Mouse (Mus musculus) right cerebral cortex, postnatal 10 days (tissue): ENCODE measurements at regions not wholly inside any gene's neighbourhood (a gene's known extent, or its start where the extent isn't known, plus 50 kb on each side); places are given as distances from the start of the nearest gene placed in this dataset.

Source experiments
- DNase-seq, 2 experiments: peaks; one replicate each; pipeline ENCODE4 v3.0.0; 2021; ENCODE audit warnings: low spot score in 2 of 2

DNA sequence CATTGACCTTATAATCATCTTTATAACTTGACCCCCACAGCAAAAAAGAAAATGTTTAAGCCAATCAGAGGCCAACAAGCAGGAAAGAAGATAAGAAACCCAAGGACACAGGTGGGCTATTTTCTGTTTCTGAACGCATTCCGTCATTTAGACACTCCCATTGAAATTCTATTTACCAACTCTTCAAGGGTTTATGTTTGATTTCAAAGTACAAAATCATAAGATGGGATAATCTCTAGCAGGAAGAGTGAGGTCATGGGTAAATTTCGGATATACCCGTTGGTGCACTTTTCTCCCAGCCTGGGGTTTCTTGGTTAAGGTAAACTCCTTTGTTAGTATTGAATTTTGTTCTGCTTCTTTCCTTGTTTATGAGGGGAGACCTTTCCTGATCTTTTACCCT, 230.9 kb upstream of the Dcn start:
- DNase-seq = no peak

DNA sequence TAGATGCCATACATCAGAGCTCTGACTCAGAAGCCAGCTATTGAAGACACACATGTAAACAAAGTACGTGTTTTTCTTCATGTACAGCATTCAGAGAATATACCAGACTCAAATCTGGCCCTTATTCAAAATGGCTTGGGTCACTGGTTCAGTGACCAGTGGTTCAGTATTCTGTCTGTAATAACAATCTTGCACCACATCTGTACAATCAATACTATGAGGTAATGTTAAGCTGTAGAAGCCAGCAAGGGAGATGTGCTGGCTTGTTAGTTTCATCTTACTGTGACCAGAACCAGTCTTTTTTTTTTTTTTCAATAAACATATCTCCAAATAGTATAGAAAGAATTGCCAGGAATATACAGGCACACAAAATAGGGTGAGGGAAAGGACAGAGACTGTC, 229.6 kb upstream of the Dcn start:
- no peak for DNase-seq

DNA sequence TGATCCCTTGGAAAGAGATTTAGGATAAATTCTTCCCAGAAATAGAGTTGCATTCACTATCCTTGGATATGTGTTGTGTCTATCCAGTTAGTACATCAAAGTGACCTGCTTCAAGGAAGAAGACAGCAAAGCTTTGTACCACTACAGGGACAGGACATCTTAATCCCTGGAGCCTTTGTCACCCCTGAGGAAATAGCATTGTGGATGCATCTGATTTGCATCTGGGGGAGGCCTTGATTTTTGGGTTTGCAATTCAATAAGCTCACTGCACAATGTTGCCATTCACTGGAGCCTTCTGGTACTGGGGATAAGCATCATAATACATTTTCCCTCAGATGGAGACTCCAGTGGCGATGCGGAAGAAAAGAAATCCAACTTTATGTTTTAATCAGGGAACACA, 229.2 kb upstream of the Dcn start:
- no peak for DNase-seq

DNA sequence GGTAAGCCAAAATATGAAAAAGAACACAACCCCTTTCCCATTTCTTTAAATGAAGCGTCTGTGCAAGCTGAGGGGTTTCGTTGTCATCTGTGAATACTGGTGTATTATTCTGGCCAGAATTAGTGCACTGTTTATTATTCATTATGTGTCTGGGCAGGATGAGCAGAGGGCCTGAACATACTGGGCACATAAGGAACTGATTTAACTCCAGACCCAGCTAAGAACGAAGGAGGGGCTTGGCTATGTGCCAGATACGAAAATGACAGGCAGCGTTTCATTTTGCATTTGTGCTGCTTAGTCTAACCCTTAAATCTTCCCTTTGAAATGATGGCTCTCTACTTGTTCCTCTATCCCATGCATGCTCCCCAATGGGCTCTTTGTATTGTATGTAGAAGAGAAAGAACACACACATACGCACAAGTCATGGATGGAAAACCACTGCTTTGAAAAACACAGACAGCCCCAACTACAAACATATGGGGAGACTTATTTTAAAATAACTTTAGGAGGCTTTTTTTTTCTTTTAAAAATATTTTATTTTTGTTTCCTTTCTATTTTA, 213.4 kb upstream of the Dcn start:
- peak; percentile 52 to 60 for DNase-seq

DNA sequence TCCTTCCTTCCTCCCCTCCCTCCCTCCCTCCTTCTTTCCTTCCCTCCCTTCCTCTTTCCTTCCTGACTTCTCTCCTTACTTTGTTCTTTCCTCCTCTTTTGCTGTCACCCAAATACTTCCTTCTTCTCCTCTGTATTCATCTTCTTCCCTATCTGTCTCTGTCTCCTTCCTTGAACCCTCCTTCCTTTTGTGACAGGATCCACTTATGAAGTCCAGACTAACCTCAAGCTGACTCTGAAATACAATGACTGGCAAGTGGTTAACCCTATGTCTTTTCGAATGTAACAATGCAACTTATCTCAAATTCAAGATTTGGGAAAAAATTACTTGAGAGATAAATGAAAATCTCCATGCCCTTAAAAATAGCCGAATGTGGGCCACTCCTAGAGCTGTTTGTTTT, 197.0 kb upstream of the Dcn start:
- DNase-seq = no peak

DNA sequence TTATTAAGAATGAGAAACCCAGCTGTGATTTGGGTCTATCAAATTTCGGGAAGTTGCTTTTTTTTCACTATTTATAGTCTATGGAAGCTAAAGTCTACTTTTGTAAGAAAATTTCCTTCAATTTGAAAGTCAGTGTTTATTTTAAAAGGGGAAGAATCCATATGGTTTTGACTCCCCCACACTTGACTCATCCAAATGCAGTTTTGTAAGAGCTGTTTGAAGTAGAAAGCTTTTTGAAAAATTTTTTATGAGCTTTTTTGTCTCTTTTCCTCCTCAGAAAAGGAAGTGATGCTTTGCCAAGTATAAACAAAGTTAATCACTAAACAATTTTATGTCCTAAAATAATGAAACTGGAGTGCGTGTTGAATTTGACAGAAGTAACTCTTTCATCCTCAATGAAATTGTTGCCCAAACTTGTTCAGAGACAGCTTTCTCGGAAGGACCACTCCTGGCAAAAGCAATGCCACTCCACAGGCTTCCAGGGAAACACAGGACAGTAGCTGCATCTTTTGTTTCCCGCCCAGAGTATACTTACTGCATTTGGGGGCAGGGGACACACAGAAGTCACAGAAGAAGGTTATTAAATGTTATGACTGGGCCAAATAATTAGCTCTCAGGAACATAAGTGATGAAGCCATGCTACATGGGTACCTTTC, 196.4 kb upstream of the Dcn start:
- DNase-seq = no peak

DNA sequence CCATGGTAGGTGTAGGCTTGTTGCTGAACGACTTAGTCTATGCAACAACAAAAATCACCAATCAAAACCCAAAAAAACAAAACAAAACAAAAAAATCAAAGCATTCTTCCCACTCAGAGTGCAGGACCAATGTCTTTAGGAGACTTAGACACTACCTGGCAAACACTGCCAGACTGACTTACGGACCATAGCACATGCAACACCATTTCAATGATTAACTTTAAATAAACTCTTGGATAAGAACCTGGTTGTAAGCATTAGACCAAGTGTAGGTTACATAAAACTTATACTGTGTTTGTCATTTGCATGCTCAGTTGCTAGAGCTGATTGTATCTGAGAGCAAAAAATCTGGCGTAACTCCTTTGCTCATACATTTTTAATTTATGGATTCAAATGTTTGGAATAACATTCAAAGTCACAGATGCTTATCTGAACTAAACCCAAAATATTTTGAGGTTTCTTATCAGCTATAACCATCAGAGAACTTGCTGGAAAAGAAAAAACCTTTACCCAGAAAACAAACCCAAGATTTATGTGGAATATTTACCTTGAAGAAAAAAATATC, 174.5 kb upstream of the Dcn start:
- DNase-seq = no peak

DNA sequence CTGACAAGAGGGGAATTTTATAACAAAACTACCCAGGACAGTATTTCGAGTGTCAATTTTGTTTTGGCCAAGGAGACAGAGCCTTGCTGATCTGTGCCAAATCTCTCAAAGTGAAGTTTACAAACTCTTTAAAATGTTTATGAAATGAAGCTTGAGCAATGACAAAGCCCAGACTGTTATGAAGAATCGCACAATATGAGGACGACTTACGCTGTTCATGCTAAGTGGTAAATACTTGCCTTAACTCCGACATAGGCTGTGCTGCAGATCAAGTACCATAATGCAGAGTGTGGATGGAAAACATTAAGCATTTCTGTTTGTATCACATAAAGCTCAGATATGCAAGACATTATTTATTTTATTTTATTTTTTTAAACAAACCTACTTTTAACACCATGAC, 169.8 kb upstream of the Dcn start:
- DNase-seq = no peak

DNA sequence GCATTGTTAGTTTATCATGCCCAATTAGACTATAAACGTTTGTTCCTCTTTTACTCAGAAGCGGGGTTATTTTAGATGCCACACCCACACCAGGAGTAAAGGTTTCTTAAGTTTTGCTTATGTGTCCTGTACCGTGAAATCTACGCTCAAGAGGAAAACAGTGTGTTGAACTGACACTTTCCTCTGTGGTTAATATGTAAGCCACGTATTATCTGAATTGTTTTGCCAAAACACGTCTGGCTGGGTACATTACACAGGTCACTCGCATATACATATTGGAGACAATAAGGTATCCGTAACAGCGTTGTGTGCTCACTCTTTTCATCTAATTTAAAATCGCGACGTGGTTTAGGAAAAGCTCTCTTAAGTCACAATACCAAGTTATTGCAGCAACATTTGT, 166.9 kb upstream of the Dcn start:
- DNase-seq = no peak

DNA sequence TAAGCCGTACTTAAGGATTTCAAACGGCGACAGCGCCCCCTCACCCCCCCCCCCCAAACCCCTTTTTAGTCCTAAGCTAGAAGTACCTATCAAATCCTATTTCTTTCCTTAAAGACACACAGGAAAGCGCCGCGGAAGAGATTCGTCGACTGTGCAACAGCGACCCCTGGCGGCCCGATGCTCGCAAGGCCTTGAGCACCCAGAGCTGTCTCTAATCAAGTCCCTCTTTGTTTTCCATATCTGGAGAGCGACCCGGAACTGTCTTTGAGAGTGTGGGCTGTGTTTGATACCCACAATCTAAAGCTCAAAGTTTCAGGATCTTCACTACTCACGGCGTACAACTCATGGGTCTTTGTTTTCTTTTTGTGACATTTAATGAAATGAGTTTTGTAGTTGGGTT, 166.4 kb upstream of the Dcn start:
- DNase-seq = peak; percentile 96 to 97

DNA sequence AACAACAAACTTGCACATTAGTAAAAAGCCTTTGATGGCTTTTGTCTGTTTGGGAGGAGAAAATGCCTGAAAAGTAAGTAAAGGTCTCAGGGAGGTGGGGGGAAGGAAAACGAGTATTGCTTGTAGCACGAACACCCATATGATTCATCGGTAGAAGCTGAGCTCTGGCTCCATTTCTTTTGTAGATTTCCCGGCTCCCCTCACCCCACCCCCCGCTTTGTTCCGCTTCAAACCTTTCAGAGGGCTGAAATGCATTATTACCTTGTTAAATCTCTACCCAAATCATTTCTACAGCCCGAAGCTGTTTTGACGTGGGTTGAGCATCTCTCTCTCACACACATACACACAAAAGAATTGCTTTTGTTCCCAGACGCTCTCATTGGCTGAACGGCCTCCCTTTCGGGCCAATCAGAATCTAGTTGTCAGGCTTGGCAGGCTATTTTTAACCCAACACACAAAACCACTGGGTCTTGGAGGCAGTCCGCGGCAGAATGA, 166.0 kb upstream of the Dcn start:
- DNase-seq = peak; percentile 94 to 97

DNA sequence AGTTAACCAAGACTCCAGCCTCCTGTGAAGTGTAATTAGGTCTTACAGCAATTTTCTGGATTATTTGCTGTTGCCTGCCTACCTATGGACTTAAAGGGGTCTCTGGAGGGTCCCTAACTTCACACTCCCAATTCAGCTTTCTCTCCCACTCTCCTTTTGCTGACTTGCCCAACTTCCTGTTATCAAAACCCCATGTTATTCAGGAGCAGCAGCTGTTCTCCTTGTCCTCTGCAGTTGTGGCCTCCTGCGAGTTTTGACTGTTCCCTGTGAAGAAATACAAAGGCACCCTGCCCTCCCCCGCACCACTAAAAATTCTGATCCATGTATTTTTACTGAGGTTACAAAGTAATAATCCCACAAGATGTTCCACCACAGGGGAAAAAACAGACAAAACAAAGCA, 146.8 kb upstream of the Dcn start:
- DNase-seq = no peak

DNA sequence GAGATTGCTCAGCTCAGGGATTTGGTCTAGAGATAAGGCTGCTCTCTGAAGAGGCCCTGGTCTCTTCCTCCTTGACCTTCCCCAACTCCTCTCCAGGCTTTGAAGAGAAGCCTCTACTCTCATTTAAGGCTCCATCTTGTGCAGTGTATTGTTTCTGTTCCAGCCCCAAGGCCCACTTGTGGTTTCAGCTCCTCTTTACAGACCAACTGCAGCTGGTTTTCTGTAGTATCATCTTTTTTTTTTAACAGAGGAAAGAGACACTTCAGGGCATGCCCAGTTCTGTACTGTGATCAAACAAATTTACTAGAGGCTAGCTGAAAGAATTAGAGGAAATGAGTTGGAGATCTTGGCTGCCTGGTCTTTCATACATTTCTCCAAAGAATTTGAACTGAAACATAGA, 145.4 kb upstream of the Dcn start:
- DNase-seq = no peak

DNA sequence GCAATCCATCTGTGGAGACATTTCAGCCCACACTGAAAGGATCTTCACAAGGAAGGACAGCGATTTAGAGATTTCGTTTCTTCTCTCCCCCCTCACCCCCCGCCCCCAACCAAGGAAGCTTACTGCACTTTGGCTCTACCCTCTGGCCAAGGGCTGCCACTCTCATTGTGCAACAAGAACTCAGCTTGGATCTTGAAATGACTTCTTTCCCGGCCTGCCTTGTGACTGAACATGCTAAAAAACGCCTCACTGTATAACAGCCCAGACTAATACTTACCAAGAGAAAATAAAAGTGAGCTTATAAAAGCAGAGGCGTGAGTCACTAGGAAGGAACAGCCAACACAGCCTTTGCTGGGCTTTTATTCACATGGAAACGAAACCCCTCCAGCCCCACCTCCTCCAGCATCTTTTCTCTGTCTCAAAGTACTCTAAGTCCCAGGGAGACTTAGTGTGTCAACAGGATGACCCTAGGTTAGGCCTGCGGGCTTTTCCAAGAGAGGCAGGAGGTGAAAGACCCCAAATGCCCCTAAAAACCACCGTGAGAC, 144.7 kb upstream of the Dcn start:
- no peak for DNase-seq

DNA sequence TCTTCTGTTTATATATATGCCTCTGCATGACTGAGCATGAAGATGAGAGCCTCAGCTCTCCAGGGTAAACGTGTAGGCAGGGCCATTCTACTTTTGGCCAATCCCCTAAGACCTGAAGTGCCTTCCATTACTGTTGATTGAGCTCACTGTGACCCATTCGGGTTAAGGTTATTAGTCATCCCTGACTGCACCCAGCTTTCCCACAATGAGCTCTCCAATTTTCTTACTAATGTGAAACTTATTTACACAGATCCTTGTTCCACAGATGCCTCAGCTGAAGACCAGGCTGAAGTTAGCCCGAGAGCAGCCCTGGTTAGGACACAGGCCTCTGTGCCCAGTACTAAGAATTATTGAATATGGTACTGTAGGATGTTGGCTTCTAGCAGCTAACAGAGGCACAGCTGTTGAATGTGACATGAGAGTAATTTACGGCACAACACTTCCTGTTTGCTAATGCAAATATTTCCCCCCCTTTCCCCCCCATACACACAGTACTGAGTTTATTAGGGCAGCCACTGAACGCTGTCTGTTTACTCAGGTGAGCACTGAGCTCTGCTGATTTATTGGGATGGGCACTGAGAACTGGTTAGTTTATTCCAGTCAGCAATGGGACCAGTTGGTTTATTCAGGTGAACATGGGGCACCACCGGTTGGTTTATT, 141.2 kb upstream of the Dcn start:
- DNase-seq = no peak

DNA sequence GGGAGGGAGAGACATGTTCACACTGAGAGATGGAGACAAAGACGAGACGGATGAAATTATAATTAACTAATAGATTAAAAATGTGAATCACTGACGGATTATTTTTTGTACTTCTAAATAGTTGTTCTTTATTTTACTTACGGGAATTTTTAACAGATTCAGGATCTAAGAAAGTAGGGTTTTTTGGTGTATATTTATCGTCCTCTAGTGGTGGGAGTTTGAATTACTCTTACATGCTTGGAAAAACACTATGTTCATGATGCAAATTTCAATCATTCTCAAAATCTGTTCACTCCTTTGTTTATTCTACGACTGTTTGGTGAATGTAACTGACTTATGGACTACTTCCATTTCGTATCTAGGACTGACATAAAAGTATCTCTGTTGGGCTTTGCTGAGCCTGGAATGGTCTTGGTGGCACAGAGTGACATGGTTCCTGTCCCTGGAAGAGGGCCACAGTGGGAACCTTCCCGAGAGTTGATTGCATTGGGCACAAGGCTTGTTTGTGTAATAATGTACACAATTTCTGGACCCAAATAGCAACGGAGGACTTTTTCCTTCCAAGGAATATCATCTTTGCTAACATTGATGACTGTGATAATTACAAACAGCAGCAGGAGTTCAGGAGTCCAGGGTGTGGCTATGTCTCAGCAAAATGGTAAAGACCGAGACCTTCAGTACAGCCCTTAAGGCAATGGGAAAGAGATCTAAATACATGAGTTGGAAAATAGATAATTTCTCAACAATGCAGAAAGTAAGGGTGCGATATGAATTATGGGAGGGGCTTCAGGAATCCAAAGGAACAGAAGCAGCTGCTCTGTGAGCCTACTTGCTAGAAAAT, 139.3 kb upstream of the Dcn start:
- no peak for DNase-seq

DNA sequence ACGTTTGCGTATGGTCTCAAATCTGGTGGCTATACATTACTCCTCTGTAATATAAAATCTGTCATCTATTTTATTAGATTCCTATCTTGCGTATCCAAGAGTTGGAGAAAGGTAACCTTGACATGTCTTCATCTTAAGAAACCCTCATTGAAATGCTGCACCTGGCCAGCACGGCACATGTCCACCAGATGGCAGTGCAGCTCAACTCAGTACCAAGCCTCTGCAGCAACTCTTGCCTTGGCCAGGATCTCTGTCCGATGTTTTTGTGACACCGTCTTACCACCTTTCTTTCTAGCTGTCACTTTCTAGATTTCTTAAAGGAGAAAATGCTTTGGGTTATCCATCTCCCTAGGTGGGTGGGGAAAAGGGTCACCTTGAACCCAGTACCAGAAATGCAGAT, 134.1 kb upstream of the Dcn start:
- peak; percentile 76 to 82 for DNase-seq

DNA sequence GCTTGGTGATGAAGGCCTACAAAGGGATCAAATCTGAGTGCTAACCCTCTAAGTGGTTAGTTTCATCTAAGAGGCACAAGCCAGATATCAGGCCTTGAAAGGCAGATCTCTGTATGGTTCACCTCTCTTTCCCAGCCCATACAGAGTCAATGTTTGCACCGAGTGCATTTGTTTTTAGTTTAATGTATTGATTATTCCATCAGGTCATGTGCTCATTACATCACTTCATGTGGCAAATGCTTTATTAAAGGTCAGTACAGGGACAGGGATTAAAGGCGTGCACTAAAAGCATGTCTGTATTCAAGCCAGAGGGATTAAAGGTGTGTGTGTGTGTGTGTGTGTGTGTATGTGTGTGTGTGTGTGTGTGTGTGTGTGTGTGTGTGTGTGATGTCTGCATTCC, 132.5 kb upstream of the Dcn start:
- DNase-seq = no peak

DNA sequence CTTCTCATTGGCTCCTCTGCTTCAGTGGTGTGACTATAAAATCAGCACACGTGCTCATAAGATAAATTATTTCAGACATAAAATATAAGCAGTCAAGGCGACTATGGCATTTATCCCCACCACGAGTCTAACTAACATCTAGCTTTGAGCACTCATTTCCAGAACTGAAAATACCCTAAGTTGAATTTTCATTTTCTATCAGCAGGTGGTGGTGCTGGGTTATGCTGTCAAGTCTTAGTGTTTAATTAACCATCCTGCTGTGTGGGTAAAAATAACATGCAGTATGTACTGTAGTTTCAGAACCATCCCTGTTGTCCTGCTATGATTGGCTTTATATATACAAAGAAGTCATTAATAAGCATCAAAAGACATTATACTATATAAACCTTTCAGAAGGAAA, 110.8 kb upstream of the Dcn start:
- no peak for DNase-seq

DNA sequence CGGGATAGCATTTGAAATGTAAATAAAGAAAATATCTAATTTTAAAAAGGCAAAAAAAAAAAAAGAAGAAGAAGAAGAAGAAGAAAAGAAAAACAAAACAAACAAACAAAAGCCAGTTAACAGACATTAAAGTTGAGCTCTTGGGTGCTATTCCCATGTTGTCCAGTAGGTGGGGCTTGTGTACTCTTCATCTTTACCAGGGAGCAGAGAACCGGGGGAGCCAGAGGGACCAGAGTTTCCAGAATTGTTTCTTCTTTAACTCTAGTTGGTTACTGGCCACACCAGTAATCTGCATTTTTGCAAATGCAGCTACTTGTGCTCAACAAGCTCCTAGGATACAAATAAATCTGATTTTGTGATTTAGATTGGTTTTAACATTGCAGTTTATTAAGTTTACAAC, 103.6 kb upstream of the Dcn start:
- peak; percentile 60 to 77 for DNase-seq

DNA sequence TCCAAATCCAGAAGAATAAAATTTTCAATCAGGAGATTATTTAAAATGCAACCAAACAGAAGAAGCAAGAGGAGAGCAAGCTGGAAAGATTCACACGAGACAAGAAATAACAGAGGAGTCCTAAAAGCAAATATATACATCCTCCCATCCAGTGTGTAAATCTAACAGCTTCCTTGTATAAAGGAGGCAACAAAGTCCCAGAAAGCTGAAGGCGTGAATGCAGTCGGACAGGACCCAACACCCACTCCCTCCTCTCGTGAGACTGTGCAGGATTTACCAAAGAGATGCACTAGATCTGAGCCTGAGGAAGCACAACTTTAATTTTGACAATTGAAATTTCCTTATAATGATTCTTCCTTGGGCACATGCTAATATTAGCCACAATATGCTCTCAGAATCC, 103.0 kb upstream of the Dcn start:
- DNase-seq = no peak

DNA sequence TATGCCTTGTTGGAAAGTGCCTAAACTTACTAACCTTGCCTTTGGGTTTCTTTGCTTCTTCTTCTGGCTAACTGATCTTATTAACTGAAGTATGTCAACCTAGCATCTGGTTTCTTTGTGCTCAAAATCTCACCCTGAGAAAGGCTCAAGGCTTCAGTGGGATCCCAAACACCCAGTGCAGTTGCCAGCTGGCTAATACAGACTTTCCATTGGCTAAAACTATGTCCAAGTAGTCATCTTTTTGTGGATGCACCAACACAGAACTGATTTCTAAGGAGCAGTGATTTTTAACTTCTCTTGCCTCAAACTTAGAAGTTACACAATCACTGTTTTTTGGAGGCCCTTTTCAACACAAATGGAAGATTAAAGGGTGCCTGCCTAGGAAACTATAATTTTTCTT, 97.8 kb upstream of the Dcn start:
- DNase-seq = no peak
